Mouse (Mus musculus): ENCODE measurements around the gene Ybx1.

- TF ChIP-seq EP300 (IDR thresholded peaks at IDR 0.05; ENCODE audit: insufficient read depth, low read depth, low read length) (0 out of 2 replicates have a peak, but pooled peaks have one; percentile 40), POLR2A (IDR thresholded peaks at IDR 0.05; ENCODE audit: insufficient read depth, low read depth, low read length) (peak; percentile 93), CTCF (IDR thresholded peaks at IDR 0.05) (no peak)
These were observed 61.8 kb downstream of the Ybx1 start, which contains the start of the genes AU022252 and P3h1 for GRCm38 (mm10) chr4:119232410-119233255.

Measured in heart, adult 2 months (tissue).